Mouse (Mus musculus) E14TG2a.4 (cell line): ENCODE measurements at regions not wholly inside any gene's neighbourhood (a gene's known extent, or its start where the extent isn't known, plus 50 kb on each side); places are given as distances from the start of the nearest gene placed in this dataset.

ENCODE experiments used
- CTCF ChIP-seq: conservative IDR thresholded peaks from 2 replicates; pipeline ENCODE4 v1.5.1; 2014; ENCODE audit warnings: low read length
- NANOG ChIP-seq: IDR thresholded peaks from 2 replicates; pipeline ENCODE4 v1.6.1; 2014; ENCODE audit warnings: borderline replicate concordance, low read length, mixed read lengths
- POU5F1 ChIP-seq: IDR thresholded peaks from 2 replicates; pipeline ENCODE4 v1.6.1; 2014; ENCODE audit warnings: low read length, borderline replicate concordance

DNA sequence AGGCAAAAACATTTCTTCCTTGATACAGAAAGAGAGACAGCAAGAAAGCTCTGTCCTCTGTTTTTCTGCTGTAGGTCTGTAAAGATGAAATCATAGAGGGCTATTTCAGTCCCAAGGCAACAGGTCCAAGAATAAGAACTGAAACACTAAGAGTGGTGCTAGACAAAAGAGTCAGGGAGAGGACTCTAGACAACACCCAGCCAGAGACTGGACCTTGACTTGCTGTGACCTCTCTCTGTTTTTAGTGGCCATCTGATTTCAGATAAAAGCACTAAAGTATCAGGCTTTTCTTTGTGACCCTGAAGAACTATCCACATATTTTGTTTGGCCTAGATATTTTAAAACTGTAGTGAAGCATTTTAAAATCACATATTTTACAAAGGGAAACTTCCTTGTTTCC is 171.6 kb upstream of the Clec14a start:
- TF ChIP-seq CTCF, result no peak
- no peak for TF ChIP-seq POU5F1
- no peak for TF ChIP-seq NANOG
